Mouse (Mus musculus): ENCODE results near the gene Med12.

Gene Med12

DNA sequence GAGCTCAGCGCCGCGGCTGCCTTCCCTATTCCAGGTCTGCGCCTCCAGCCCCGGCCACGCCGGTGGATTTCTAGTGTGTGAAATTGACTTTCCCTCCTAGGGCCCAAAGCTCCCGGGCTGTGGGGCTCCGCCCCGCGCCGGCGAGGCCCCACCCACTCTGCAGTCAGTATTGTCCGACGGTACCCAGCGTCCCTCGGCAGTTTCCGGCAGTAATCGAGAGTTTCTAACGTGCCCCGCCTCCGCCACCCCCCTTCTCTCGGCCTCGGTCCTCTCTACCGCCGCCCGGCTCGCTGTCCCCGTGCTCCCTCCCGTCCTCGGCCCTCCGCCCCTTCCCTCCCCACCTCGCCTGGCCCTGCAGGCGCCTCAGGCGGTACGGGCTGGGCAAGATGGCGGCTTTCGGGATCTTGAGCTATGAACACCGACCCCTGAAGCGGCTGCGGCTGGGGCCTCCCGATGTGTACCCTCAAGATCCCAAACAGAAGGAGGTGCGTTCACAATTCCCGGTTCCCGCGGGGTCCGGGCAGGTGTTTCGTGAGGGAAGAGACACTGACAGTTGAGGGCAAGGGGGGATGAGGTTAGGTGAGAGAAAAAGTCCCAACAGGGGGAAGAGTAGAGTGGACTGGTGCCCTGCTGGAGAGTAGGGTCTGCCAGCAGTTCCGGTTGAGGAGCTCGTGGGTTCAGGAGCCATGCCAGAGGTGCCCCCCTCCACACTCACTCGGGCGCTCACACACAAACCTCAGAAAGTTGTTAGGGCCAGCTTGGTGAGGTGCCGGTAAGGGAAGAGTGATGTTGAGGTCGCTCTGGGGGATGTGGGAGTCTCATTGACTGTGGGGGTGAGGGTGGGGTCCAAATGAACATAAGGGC lies at the start of gene Med12:
Med12 (plus strand) TSS at position 156 of the 864 bp plus-strand sequence.
- DNase-seq (ENCODE audit: low spot score), result peak; percentile 90

- DNase-seq (ENCODE audit: low spot score), result no peak
These were observed 28.8 kb upstream of the Med12 start for GRCm38 (mm10) chrX:101245011-101245410.

DNA sequence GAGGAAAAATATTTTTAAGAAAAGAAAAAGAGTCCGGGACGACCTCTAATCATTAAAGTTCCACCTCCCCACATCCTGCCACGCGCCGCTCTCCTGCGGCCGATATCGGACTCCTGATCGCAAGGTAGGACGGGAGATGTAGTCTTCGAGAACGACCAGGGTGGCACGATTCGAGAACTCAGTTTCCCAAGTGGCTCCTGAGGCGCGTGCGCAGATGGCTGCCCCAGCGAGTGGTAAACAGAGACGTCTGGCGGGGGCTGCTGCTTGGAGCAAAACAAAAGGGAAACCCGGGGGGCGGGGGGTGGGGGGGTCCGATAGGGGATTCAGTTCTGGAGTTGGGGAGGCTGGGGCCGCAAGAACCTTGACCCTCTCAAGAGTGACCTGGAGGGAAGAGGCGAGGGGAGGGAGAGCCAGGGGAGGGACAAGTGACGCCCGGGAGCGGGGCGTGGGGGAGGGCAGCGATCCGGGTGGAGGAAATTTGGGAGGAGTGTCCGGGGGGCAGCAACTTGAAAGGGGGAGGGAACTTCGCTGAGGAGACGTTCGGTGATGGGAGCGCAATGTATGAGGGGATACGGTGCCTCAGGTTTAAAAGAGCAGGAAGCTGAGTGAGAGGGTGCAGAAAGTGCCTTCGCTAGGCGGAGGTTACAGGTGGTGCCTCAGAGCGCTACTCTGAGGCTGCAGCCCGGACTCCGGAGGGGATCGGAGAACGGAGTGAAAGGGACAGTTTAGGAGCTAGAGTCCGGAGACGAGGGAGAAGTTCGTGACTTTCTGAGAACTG lies 19.7 kb upstream of the Med12 start, which contains the start of gene Foxo4:
Foxo4 (plus strand) TSS at position 577 of the 778 bp plus-strand sequence.
- DNase-seq (ENCODE audit: low spot score), result peak; percentile 93

DNA sequence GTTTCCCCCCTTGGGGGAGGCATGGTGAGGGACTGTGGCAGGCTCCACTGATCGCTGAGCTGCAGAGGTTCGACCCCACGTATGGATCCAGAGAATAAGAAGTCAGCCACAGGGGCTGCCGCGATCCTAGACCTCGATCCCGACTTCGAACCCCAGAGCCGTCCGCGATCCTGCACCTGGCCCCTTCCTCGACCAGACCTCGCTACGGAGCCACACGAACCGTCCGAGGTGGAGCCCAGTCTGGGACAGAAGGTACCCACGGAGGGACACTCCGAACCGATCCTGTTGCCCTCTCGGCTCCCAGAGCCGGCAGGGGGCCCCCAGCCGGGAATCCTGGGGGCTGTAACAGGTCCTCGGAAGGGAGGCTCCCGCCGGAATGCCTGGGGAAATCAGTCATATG lies 19.1 kb upstream of the Med12 start:
- DNase-seq (ENCODE audit: low spot score), result no peak

DNA sequence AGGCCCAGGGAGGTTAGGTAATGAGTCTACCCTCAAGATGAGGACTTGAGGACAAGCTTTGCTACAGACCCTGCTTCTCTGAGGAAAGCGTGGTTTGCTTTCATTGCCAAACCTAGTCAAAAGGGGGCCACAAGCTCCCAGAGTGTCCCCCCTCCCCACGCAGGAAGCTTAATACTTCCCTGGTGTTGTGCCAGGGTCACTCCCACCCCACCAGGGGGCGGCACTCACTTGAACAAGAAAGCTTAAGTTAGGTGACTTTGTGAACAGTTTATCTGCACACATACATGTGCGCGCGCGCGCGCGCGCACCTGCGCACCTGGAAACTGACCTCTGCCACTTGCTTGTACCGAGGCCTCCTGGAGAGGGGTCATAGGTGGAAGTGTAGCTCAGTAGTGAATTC lies 17.2 kb upstream of the Med12 start:
- no peak for DNase-seq (ENCODE audit: low spot score)

DNA sequence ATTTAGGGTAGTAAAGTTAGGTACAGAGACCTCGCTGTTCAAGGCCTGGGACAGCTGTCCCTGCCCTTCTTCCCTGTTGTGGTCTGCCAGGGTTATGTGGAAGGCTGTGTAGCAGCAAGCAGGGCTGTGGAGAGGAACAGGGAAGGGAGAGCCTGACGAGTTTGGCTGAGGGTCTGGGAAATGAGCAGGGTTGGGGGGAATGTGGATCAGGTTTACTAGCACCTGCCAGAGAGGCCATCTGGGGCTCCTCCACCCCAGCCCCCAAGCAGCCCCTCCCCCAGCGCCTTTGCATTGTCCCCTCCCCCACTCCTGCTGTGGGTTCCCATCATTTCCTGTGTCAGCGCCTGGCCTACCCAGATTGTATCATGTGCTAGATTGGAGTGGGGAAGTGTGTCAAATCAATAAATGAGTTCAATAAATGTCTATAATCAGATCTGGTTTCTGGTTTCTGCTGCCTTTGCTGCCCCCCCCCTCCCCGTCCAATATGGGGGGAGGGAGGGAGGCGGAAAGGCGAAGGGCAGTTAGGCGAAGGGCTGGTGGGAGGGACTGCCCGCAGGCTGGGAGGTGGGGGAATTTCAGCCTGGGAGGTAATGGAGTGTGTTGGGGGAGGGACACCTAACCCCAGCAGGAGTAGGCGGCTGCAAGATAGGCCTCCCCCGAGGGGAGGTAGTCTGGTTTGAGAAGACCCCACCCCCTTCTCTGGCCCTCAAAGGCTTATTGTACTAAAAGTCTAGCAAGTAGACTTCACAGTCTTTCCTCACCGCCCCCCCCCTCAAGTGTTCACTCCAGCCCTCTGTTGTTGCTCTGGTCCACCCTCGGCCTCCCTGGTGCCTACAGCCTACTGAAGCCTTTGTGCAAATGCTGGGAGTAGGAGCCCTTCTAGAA lies 13.1 kb upstream of the Med12 start:
- peak; percentile 75 for DNase-seq (ENCODE audit: low spot score)

DNA sequence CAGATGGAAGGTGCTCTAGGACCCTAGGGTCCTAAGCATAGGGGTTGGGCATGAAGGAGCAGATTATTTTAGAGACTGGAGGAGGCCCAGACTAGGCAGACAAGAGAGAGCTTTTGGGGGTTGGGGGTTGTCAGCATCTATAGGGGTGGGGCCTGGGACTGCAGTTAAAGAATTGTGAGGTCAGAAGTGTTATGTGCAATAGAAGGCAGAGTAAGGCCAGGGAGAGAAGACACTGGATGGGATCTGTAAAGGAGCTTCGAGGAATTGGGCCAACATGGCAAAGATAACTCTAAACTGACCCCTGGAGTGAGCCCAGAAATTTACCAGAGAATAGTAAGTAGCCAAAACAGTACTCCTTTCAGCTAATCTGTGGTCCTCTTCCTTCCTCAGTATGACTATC lies 9.9 kb upstream of the Med12 start, which contains the start of gene Gm614:
Gm614 (minus strand) TSS at position 101 of the 400 bp plus-strand sequence.
- no peak for DNase-seq (ENCODE audit: low spot score)

- no peak for DNase-seq (ENCODE audit: low spot score)
These were observed 7.2 kb upstream of the Med12 start for GRCm38 (mm10) chrX:101266631-101267030.

- DNase-seq (ENCODE audit: low spot score), result no peak
These were observed 5.6 kb upstream of the Med12 start, which contains the start of gene Il2rg for GRCm38 (mm10) chrX:101268025-101268754. Gene Il2rg (minus strand): TSS chrX:101268255.

- DNase-seq (ENCODE audit: low spot score), result no peak
These were observed 5.1 kb upstream of the Med12 start, which contains the start of gene Gm20489 for GRCm38 (mm10) chrX:101268755-101269124. Gene Gm20489 (minus strand): TSS chrX:101269023.

GRCm38 (mm10) chrX:101273410-101273809 lies 420 bp upstream of the Med12 start:
- no peak for DNase-seq (ENCODE audit: low spot score)

GRCm38 (mm10) chrX:101282813-101283212 lies 9.0 kb downstream of the Med12 start:
- no peak for DNase-seq (ENCODE audit: low spot score)

DNA sequence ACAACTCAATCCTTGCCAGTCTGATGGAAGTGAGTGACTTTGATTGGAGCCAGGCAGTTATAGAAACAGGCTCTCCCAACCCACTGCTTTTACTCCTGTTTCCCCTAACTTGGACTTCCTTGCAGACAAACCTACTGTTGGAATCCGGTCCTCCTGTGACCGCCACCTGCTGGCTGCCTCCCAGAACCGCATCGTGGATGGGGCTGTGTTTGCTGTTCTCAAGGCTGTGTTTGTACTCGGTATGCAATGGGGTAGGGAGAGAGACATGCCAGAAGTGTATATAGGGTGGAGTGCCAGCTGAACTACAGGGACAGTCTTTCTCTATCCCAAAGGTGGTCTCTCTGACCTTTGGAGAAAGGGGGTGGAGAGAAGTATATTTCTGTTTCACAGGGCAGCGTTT lies 11.7 kb downstream of the Med12 start:
- peak; percentile 60 for DNase-seq (ENCODE audit: low spot score)

DNA sequence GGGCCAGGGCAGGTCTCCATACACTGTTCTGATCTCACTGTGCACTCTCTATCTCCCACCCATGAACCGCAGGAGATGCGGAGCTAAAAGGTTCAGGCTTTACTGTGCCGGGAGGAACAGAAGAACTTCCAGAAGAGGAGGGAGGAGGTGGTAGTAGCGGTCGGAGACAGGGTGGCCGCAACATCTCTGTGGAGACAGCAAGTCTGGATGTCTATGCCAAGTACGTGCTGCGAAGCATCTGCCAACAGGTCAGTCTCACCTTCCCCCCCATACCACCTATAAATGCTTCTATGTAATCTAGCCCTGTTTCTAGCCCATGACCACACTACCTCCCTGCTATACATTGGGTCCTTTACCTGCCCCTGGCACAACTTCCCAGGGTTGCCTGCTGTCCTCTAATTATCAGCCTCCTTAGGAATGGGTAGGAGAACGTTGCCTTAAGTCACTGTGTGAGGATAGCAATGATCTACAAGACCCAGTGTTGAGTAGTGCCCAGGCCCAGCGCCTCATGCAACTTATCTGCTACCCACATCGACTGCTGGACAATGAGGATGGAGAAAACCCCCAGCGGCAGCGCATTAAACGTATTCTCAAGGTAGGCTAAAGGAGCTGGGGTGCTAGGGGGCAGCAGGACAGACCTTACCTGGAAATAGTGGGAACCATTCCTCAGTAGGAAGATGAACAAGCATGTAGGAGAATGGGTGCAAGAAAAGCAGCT lies 12.3 kb downstream of the Med12 start:
- DNase-seq (ENCODE audit: low spot score), result no peak

- DNase-seq (ENCODE audit: low spot score), result no peak
These were observed 13.7 kb downstream of the Med12 start for GRCm38 (mm10) chrX:101287543-101287942.

DNA sequence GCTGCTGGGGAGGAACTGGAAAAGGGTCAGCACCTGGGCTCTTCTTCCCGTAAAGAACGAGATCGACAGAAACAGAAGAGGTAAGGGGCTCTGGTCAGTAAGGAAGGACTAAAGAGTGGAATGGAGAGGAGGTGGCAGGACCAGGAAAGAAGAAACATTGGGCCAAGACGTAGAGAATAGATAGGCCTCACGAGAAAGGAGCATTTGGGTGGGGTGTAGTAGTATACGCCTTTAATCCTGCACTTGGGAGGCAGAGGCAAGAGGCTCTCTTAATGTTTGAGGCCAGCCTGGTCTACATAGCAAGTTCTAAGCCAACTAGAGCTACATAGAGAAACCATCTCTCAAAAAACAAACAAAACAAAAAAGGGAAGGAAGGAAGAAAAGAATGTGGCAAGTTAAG lies 14.6 kb downstream of the Med12 start:
- no peak for DNase-seq (ENCODE audit: low spot score)

- DNase-seq (ENCODE audit: low spot score), result no peak
These were observed 15.2 kb downstream of the Med12 start for GRCm38 (mm10) chrX:101289037-101289436.

DNA sequence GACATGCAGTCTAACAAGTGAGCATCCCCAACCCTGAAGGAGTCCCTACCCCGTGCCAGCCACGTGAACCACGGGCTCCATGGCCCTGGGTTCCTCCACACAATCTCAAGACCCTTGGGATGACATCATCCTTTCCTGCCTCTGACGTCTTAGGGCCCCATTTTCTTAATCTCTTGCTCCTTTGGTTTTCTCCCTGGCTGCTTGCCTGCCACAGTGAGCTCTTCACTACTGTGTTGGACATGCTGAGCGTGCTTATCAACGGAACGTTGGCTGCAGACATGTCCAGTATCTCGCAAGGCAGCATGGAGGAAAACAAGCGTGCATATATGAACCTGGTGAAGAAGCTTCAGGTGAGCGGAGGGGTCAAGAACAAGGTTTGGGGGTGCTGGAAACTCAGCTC lies 16.3 kb downstream of the Med12 start:
- DNase-seq (ENCODE audit: low spot score), result no peak

DNA sequence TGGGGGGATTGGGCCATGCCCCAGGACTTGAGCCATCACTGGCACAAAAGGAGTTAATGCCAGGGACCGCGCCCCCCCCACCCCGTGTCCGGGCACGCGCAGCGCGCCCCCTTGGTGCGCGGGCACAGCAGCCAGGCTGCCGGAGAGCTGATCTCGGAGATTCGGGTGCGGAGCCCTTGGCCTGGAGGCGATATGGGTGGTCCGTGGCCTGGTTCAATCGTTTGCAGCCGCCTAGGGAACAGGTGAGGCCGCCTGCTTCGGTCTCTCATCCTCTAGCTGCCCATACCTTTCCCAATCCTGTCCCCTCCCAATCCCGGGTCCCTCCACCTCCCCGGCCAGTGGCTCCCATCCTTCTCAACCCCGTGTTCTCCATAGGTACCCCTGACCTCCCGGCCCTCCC lies 25.2 kb downstream of the Med12 start, which contains the start of gene Nlgn3:
Nlgn3 (plus strand) TSS at position 114 of the 400 bp plus-strand sequence.
- DNase-seq (ENCODE audit: low spot score), result peak; percentile 37
